Mouse (Mus musculus): ENCODE results near the gene Thrsp. TPM values are rescaled to one million over a fixed set of nuclear protein-coding genes. Genes with fewer than 3 reads are reported as not detected.

Thrsp gene
- polyA plus RNA-seq (2015; fragmentation: Nextera tagmentation; extraction: Ambion mirVana) = 1.3 and 1.6 TPM in 2 replicates

DNA sequence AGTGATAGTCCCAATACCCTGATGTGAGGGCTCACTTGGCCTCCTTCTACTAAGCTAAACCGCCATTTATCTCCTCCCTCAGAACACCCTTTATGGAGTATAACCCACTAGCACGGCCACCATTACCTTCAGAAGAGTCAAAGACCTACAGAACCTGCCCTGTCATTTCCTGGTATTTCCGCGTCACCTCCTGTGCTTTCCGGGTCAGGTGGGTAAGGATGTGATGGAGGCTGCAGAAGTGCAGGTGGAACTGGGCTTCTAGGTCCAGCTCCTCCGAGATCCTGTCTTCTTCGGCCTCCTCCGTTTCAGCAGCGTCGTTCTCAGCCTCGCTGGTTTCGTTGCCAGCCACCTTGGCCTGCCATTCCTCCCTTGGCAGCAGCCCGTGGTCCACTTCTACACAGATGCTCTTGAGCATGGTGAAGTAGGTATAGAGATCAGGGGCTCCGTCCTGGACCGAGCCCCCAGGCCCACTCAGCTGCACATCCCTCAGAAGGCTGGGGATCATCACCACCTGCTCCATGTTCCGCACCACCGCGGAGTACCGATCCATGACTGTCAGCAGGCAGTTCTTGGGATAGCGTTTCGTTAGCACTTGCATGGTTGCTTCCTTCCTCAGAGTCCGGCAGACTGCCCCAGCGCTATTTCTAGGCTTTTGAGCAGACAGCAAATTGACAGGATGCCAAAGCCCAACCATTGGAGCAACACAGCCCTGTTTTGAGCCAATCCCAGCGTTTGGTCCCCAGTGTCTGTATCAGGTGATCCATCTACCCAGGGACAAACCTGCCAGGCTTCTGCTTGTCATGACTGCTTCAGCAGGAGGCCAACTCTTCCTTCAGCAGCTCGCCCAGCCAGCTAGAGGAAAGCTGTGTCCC lies at the start of gene Thrsp:
Thrsp (minus strand) TSS at position 825 of the 872 bp plus-strand sequence.

DNA sequence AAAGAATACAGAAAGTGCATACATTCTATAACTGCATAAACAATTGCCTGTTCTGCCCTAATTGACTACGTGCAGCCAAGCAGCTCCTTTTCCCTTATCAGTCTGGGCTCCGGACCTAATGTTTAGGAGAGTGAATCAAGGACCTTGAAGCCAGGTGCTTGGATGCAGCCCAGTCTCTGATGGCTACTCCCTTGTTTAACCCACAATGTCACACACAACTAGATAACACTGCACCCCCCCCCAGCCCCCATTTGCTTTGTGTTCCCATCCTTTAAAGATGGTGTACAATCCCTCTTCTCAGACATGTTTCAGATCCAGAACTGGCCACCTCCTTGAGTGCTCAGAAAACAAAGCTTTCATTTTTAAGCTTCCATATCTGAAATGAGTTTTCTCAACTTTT lies 33.5 kb upstream of the Thrsp start, which contains the start of gene Kctd14:
Kctd14 (plus strand) TSS at position 301 of the 400 bp plus-strand sequence.

DNA sequence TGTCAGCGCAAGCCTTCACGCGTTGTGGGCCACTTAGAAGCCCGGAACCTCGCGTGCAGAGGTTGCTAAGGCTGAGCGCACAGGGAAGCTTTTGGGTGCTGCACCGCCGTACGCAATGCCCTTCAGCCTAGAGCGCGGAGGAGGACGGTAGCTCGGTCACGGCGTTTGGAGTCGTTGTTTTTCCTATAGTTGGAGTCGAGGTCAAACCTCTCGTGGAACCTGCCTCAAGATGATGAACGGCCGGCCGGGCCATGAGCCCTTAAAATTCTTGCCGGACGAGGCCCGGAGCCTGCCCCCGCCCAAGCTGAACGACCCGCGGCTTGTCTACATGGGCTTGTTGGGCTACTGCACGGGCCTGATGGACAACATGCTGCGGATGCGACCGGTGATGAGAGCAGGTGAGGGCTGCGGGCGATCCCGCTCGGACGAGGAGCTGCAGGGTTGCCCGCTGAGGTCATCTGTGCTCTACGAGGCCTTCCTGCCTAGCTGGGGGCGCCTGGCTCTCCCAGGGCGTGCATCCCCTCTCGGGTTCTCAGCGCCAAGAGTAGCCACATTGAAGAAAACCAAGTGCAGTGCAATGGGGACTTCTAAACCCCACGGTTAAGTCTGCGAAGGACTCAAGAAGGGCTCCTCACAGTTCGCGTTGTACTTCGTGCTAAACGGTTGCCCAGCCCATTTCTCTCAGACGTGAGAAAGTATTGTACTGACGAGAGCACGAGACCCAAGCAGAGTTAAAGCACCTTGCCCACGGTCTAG lies 17.4 kb downstream of the Thrsp start, which contains the start of gene Ndufc2:
Ndufc2 (plus strand) TSS at position 44 of the 756 bp plus-strand sequence.

Other genes starting within 250 kb of the Thrsp start
- gene Usp35, start 85.7 kb downstream of the Thrsp start, polyA plus RNA-seq (2015; fragmentation: Nextera tagmentation; extraction: Ambion mirVana) = 0.59 and 0.73 TPM in 2 replicates
- 0.60 and 0.61 TPM in 2 replicates for gene Kctd21, start 85.4 kb downstream of the Thrsp start, polyA plus RNA-seq (2015; fragmentation: Nextera tagmentation; extraction: Ambion mirVana)
- 25.1 and 26.3 TPM in 2 replicates for gene Alg8, start 46.1 kb downstream of the Thrsp start, polyA plus RNA-seq (2015; fragmentation: Nextera tagmentation; extraction: Ambion mirVana)
- 297 and 315 TPM in 2 replicates for gene Ndufc2, start 17.7 kb downstream of the Thrsp start, polyA plus RNA-seq (2015; fragmentation: Nextera tagmentation; extraction: Ambion mirVana)
- gene Kctd14, start 33.6 kb upstream of the Thrsp start, polyA plus RNA-seq (2015; fragmentation: Nextera tagmentation; extraction: Ambion mirVana) = 13.4 and 14.5 TPM in 2 replicates
- gene Ints4, start 63.2 kb upstream of the Thrsp start, polyA plus RNA-seq (2015; fragmentation: Nextera tagmentation; extraction: Ambion mirVana) = 19.1 and 19.4 TPM in 2 replicates
- gene Aamdc, start 161.8 kb upstream of the Thrsp start, polyA plus RNA-seq (2015; fragmentation: Nextera tagmentation; extraction: Ambion mirVana) = 24.4 and 27.5 TPM in 2 replicates
- gene Rsf1, start 162.2 kb upstream of the Thrsp start, polyA plus RNA-seq (2015; fragmentation: Nextera tagmentation; extraction: Ambion mirVana) = 11.3 and 11.6 TPM in 2 replicates

Measured in spleen, postnatal 0 days (tissue).